Mouse (Mus musculus) ES-E14 (cell line): ENCODE data around the gene Dapp1. TPM values are rescaled to one million over a fixed set of nuclear protein-coding genes. Genes with fewer than 3 reads are reported as not detected.
"Not testable (repeated sequence)": the region's sequence is repeated elsewhere in the genome, so short reads cannot be mapped to it uniquely, and the experiment has no call there.

Experiments used
- DNase-seq: peaks from one replicate; pipeline ENCODE4 v3.0.0-alpha.2; 2013; ENCODE audit warnings: low read depth, low spot score
- H3K27ac ChIP-seq: 2 replicates; pipeline ENCODE4 v1.5.1; 2012; ENCODE audit warnings: low read depth, mild to moderate bottlenecking, low read length, moderate library complexity, mixed read lengths; ENCODE audit not compliant: poor library complexity, insufficient read depth, severe bottlenecking
- H3K36me3 ChIP-seq: 2 replicates; pipeline ENCODE4 v1.6.1; 2012; ENCODE audit warnings: mild to moderate bottlenecking, low read length, moderate library complexity, mixed read lengths; ENCODE audit not compliant: control insufficient read depth, poor library complexity, insufficient read depth, severe bottlenecking
- H3K4me1 ChIP-seq, 2 experiments: fragments of 150-350 bp in 1 of 2; sonication (generic) in 1 of 2; 2 replicates each; pipeline ENCODE4 v1.6.1; 2012; ENCODE audit warnings: low read length in 2 of 2, mild to moderate bottlenecking in 1 of 2, mixed read lengths in 1 of 2; ENCODE audit not compliant: control insufficient read depth in 2 of 2, insufficient read depth in 2 of 2, poor library complexity in 1 of 2
- H3K4me3 ChIP-seq, 2 experiments: fragments of 150-350 bp in 1 of 2; sonication (generic) in 1 of 2; 2 replicates each; pipeline ENCODE4 v1.5.1; 2012; ENCODE audit warnings: low read length in 2 of 2, low read depth in 1 of 2, mild to moderate bottlenecking in 1 of 2, mixed read lengths in 1 of 2; ENCODE audit not compliant: insufficient read depth in 1 of 2, poor library complexity in 1 of 2, severe bottlenecking in 1 of 2
- H3K9ac ChIP-seq: 2 replicates; pipeline ENCODE4 v1.6.1; 2012; ENCODE audit warnings: low read depth, mild to moderate bottlenecking, low read length, mixed read lengths; ENCODE audit not compliant: poor library complexity, insufficient read depth, severe bottlenecking
- H3K9me3 ChIP-seq: fragments of 150-350 bp; sonication (generic); 2 replicates; pipeline ENCODE4 v1.6.1; 2012; ENCODE audit warnings: low read depth, mild to moderate bottlenecking, low read length; ENCODE audit not compliant: control insufficient read depth, insufficient read depth
- CHD2 ChIP-seq: IDR thresholded peaks from 2 replicates; pipeline ENCODE4 v1.6.1; 2014; ENCODE audit warnings: mild to moderate bottlenecking, low read depth, low read length, inconsistent platforms
- HCFC1 ChIP-seq: IDR thresholded peaks from 2 replicates; pipeline ENCODE4 v1.6.1; 2012; ENCODE audit warnings: low read length, inconsistent platforms, borderline replicate concordance; ENCODE audit not compliant: insufficient read depth
- MAFK ChIP-seq: IDR thresholded peaks from 2 replicates; pipeline ENCODE4 v1.6.1; 2014; ENCODE audit warnings: mild to moderate bottlenecking, low read depth, low read length, inconsistent platforms; ENCODE audit not compliant: insufficient read depth
- ZC3H11A ChIP-seq: IDR thresholded peaks from 2 replicates; pipeline ENCODE4 v1.6.1; 2012; ENCODE audit warnings: low read depth, mild to moderate bottlenecking, inconsistent platforms, low read length, borderline replicate concordance
- ZNF384 ChIP-seq: IDR thresholded peaks from 2 replicates; pipeline ENCODE4 v1.6.1; 2012; ENCODE audit warnings: low read depth, low read length, inconsistent platforms
- in situ Hi-C, 2 experiments: fragments of 600-800 bp; cut with MboI; formaldehyde crosslinking; loops; one replicate each; pipeline ENCODE4 v1.15.1; 2025; ENCODE audit warnings: low sequenced_read_pairs in 2 of 2, inconsistent platforms in 1 of 2; ENCODE audit not compliant: unreplicated experiment in 2 of 2
- total RNA-seq: library from RNA; depleted of rRNA; stranded (reverse); fragments of 300-350 nt; gene quantifications from 2 replicates; pipeline ENCODE4 v1.2.3, GENCODE M21; 2012

Dapp1 gene
- total RNA-seq, 1 experiment: 6.8 TPM

DNA sequence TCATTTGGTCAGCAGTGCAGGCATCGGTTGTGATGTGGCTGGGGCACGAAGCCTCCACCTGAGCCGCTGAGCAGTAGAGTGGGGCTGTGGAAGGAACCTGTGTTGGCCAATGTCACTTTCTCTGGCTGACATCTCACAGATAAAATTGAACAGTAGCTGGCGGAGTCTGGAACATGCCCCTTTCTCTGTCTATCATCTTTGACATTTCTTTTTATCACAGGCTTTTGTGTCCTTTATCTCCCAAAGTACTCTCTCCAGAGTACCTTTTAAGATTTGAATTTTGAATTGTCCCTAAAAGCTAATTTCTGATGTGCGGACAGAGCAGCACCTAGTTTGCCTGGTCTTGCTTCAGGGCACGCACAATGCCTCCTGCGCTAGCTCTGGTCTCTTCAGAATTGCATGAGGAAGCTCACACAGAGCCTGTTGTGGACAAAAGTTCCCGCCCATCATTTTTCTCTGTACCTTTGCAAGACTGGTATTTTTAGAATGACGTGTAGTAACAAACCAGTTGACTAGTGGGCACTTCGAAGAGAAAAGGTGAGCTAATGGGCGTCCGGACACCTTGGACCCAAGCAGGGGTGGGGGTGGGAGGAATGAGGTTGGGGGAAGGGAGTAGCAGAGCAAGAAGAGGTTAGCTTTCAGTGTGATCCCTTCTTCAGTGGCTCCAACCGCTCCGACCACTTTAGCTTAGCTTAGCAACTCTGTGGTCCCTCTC lies 13.1 kb downstream of the Dapp1 start:
- in situ Hi-C loops: no loop called here
- no peak for TF ChIP-seq ZNF384
- TF ChIP-seq MAFK: no peak
- no peak for TF ChIP-seq CHD2
- no peak for TF ChIP-seq HCFC1
- TF ChIP-seq ZC3H11A: no peak
- H3K4me1 ChIP-seq: peaks cover 2 to 9% of the 10 kb centered on the region in 2 experiments; a peak in 2 of 4 replicates
- no peaks in the 10 kb centered on the region for H3K36me3 ChIP-seq
- no peak for DNase-seq
- H3K9ac ChIP-seq: no peak overlapping the region
- 0 out of 4 replicates have a peak overlapping the region, but pooled peaks of 1 of the 2 experiments have one; percentile 5 for H3K4me3 ChIP-seq
- H3K9me3 ChIP-seq: no peaks in the 10 kb centered on the region
- no peak overlapping the region for H3K27ac ChIP-seq

DNA sequence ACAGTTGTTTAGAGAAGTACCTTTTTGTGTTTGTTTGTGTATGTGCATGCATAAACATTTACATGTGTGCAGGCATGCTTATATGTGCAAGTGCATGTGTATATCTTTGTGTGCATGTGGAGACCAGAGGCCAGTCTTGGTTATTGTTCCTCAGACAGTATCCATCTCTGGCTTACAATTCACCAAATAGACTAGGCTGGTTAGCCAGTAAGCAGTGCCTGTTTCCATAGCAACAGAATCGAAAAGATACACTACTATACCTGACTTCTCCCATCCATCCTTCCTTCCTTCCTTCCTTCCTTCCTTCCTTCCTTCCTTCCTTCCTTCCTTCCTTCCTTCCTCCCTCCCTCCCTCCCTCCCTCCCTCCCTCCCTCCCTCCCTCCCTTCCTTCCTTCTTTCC lies 17.3 kb downstream of the Dapp1 start:
- H3K9ac ChIP-seq, H3K4me1 ChIP-seq, H3K27ac ChIP-seq, H3K9me3 ChIP-seq, DNase-seq, H3K36me3 ChIP-seq, H3K4me3 ChIP-seq, in situ Hi-C loops: not testable (repeated sequence)

DNA sequence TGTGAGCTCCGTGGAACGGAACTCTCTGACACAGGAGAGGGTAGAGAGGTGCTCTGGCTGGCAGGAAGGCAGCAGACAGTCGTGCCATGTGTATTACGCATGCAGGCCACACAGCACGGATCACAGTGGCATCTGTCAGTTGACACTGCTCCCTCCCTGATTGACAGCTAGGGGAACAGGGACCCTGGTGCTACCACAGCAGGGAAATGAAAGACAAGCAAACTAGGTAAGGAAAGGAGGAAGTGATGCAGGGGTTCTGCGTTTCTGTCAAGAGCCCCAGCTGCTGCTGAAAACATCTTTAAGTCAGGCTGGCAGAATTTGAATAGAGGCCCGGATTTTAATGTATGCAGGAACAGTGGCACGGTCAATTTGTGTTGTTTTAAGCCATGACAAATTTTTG lies 17.8 kb downstream of the Dapp1 start:
- Histone ChIP-seq H3K36me3 (peaks cover 2% of the 10 kb centered on the region), H3K9me3 (no peaks in the 10 kb centered on the region), H3K9ac (no peak overlapping the region), H3K4me1 (peaks cover 0 to 8% of the 10 kb centered on the region in 2 experiments; a peak in 2 of 4 replicates), H3K4me3 (no peak overlapping the region), H3K27ac (no peak overlapping the region)
- in situ Hi-C loops: no loop called here
- DNase-seq: no peak
- TF ChIP-seq MAFK (no peak), ZNF384 (no peak), CHD2 (no peak), ZC3H11A (no peak), HCFC1 (no peak)

DNA sequence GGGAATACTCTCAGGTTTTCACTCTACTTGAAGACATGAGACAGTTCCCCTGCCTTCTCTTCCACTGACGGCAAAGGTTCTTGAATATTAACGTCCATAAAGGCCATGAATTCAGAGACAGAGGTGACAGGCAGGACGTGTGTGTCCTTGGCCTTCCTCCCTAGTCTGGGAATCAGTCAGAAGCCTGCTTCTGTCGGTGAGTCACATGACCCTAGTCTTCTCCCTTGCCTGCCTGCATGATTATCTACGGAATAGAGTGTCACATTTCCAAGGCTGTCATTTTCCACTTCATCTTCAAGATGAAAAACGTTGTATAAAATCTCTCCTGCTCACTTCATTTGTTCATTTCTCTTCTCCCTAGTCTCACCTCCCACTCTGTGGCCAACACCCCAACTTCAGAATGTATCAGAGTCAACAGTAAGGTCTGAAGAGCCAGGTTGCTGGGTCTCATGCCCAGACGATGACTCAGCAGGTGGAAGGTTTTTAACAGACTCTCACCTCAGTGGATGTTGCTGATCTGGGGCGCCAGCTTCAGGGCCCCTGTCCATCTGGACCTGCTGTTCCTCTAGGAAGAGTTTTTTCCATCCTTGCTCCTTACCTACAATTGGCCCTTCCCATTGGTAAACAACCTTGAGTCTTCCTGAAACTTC lies 19.5 kb downstream of the Dapp1 start:
- peaks cover 0 to 3% of the 10 kb centered on the region in 2 experiments; a peak in 2 of 4 replicates for H3K4me1 ChIP-seq
- H3K9ac ChIP-seq: no peak overlapping the region
- peaks cover 2% of the 10 kb centered on the region for H3K36me3 ChIP-seq
- TF ChIP-seq HCFC1: no peak
- peak; percentile 72 for TF ChIP-seq MAFK
- no peak for TF ChIP-seq ZC3H11A
- no peak for TF ChIP-seq ZNF384
- in situ Hi-C loops: no loop called here
- H3K9me3 ChIP-seq: no peaks in the 10 kb centered on the region
- no peak overlapping the region for H3K27ac ChIP-seq
- no peak for DNase-seq
- H3K4me3 ChIP-seq: no peak overlapping the region
